Mouse (Mus musculus) midbrain, embryonic 10.5 days (tissue): ENCODE measurements around the gene Olfr1494. TPM values are rescaled to one million over a fixed set of nuclear protein-coding genes. Genes with fewer than 3 reads are reported as not detected.

Experiments
- DNase-seq: peaks from one replicate; pipeline ENCODE4 v3.0.0-alpha.2; 2017; ENCODE audit warnings: low spot score
- H3K27ac ChIP-seq: fragments of 300-500 bp; sonication (generic); replicated peaks from 2 replicates; pipeline ENCODE4 v1.5.1; 2016; ENCODE audit warnings: mild to moderate bottlenecking
- H3K27me3 ChIP-seq: fragments of 300-500 bp; sonication (generic); 2 replicates; pipeline ENCODE4 v1.6.1; 2016; ENCODE audit warnings: low read depth, mild to moderate bottlenecking; ENCODE audit not compliant: poor library complexity, severe bottlenecking
- H3K36me3 ChIP-seq: fragments of 300-500 bp; sonication (generic); 2 replicates; pipeline ENCODE4 v1.6.1; 2016; ENCODE audit warnings: mild to moderate bottlenecking, moderate library complexity
- H3K4me1 ChIP-seq: fragments of 300-500 bp; sonication (generic); 2 replicates; pipeline ENCODE4 v1.6.1; 2016
- H3K4me3 ChIP-seq: fragments of 300-500 bp; sonication (generic); 2 replicates; pipeline ENCODE4 v1.5.1; 2016; ENCODE audit warnings: mild to moderate bottlenecking, moderate library complexity
- H3K9me3 ChIP-seq: fragments of 300-500 bp; sonication (generic); replicated peaks from 2 replicates; pipeline ENCODE4 v1.6.1; 2016; ENCODE audit warnings: mild to moderate bottlenecking
- WGBS: fragments of 180-500 bp; shearing (Covaris S2); methylation state at CpG from one replicate; pipeline ENCODE4 v1.1.7; 2016; 5-methylcytosine and 5-hydroxymethylcytosine counted together
- polyA plus RNA-seq: library from polyadenylated mRNA; unstranded; fragments of >200 nt; fragmentation: Nextera tagmentation; extraction: Ambion mirVana; gene quantifications from 2 replicates; pipeline ENCODE4 v1.2.1, GENCODE M21; 2016

Gene Olfr1494
- not detected in 2 replicates for polyA plus RNA-seq

DNA sequence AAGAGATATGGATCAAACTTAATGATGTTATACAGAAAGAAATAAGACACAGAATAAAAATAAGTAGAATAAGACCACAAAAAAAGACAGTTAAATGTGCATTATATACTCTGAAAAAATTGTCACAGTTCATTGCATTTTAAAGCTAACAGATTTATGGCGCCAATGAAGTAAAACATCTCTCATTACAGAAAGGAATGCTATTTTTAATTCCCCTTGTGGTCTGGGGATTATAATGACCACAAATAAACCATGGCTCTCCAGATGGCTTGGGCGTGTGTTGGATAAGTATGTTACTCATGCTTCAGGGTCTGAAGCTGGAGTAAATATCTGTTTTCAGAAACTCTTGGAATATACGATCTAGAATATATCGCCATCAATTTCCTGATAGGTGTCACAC lies at the start of gene Olfr1494:
Gene Olfr1494, plus strand, starts transcription at position 301 of the 400 bp plus-strand sequence.
- H3K9me3 ChIP-seq = peaks cover 4% of the 10 kb centered on the region; the same call in 1 of the 2 replicates
- 95% methylated on average over 4 of the region's 4 CpGs for WGBS
- H3K4me3 ChIP-seq = no peak within 1 kb of the TSS
- DNase-seq = no peak
- no peaks in the 10 kb centered on the region for H3K4me1 ChIP-seq
- H3K27ac ChIP-seq = no peak within 1 kb of the TSS
- no peaks in the 10 kb centered on the region for H3K27me3 ChIP-seq
- H3K36me3 ChIP-seq = no peaks in the 10 kb centered on the region

DNA sequence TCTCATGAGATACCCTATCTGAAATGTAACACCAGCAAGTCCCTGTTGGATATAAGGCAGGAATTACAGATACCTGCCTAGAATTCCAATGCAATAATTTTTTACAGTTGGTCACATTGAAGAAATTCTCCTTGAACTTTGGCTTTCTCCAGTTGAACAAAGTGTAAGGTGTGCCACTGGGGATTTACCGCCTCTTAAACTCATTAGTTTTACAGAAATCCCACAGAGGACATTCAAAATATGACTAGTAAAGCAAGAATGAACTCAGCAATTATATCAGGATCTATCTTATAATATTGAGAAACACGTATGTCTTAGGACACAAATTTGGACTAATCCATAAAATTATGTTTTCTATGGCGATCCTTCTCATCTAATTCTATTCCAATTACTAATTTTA lies 42.6 kb upstream of the Olfr1494 start, which contains the start of gene Olfr1491:
Gene Olfr1491, plus strand, starts transcription at position 301 of the 400 bp plus-strand sequence.
- no peak for DNase-seq
- Histone ChIP-seq H3K27ac (no peak within 1 kb of the TSS), H3K4me3 (no peak within 1 kb of the TSS), H3K9me3 (0 out of 2 replicates have a peak, but pooled peaks cover 5% of the 10 kb centered on the region), H3K4me1 (no peaks in the 10 kb centered on the region), H3K36me3 (no peaks in the 10 kb centered on the region), H3K27me3 (no peaks in the 10 kb centered on the region)
- WGBS = 78% methylated on average over 3 of the region's 3 CpGs

DNA sequence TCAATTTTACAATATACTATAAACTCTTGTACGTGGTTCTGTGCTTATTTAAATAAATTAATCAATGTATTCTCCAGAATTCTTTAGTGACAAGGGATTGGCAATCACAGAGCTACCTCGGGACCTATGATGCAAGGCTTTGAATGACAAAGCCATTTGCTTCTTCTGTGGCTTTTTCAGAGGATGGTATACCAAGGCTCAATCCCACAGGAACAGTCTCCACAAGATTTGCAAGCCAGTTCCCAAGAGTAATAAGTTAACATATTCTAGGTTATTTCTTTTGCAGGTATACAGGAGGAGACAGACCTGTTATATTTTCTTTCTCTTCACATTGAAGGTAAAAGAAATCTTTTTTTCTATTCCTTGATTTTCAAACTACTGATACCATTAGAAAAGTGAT lies 16.6 kb upstream of the Olfr1494 start, which contains the start of gene Olfr1493-ps1:
Gene Olfr1493-ps1, plus strand, starts transcription at position 301 of the 400 bp plus-strand sequence.
- Histone ChIP-seq H3K4me3 (no peak within 1 kb of the TSS), H3K27me3 (no peaks in the 10 kb centered on the region), H3K36me3 (no peaks in the 10 kb centered on the region), H3K9me3 (peaks cover 10% of the 10 kb centered on the region), H3K27ac (no peak within 1 kb of the TSS), H3K4me1 (no peaks in the 10 kb centered on the region)
- WGBS = 60% methylated on average over 2 of the region's 2 CpGs
- DNase-seq = no peak

DNA sequence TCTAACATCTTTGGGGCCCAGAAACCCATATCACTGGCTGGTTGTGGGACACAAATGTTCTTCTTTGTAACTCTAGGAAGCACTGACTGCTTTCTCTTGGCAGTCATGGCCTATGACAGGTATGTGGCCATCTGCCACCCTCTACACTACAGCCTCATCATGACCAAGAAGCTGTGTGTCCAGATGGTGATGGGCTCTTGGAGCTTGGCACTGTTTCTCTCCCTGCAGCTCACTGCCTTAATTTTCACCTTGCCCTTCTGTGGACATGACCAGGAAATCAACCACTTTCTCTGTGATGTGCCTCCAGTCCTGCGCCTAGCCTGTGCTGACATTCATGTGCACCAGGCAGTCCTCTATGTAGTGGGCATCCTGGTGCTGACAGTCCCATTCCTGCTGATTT lies 9.8 kb downstream of the Olfr1494 start:
- H3K27ac ChIP-seq = no peak overlapping the region
- no peak for DNase-seq
- 93% methylated on average over 1 of the region's 1 CpGs for WGBS

DNA sequence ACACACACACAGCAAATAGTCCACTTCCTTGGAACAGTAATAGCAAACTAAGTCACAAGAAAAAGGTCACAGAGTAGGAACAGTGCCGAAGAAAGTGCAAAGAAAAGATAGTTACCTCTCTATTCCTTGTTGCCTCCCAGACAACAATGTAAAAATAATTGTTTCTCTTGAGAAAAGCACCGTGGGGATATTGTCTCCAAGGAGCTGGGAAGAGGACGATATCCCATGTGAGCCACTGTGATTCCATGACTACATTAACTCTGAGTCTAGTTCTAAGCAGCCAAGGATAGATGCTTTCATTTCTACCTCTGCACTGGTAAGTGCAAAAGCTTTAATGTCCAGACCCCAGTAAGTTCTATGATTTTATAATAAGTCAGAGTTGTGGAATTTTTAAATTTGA lies 24.8 kb downstream of the Olfr1494 start, which contains the start of gene Olfr1495:
Gene Olfr1495, plus strand, starts transcription at position 301 of the 400 bp plus-strand sequence.
- Histone ChIP-seq H3K27me3 (no peaks in the 10 kb centered on the region), H3K4me1 (no peaks in the 10 kb centered on the region), H3K27ac (no peak within 1 kb of the TSS), H3K4me3 (no peak within 1 kb of the TSS), H3K36me3 (no peaks in the 10 kb centered on the region), H3K9me3 (peaks cover 2% of the 10 kb centered on the region; the same call in 1 of the 2 replicates)
- WGBS = 86% methylated on average over 3 of the region's 3 CpGs
- DNase-seq = no peak

More for the DNA sequence above, 9.8 kb downstream of the Olfr1494 start:
- Histone ChIP-seq H3K36me3 (no peaks in the 10 kb centered on the region), H3K27me3 (no peaks in the 10 kb centered on the region), H3K4me3 (no peak overlapping the region), H3K9me3 (no peaks in the 10 kb centered on the region), H3K4me1 (no peaks in the 10 kb centered on the region)

DNA sequence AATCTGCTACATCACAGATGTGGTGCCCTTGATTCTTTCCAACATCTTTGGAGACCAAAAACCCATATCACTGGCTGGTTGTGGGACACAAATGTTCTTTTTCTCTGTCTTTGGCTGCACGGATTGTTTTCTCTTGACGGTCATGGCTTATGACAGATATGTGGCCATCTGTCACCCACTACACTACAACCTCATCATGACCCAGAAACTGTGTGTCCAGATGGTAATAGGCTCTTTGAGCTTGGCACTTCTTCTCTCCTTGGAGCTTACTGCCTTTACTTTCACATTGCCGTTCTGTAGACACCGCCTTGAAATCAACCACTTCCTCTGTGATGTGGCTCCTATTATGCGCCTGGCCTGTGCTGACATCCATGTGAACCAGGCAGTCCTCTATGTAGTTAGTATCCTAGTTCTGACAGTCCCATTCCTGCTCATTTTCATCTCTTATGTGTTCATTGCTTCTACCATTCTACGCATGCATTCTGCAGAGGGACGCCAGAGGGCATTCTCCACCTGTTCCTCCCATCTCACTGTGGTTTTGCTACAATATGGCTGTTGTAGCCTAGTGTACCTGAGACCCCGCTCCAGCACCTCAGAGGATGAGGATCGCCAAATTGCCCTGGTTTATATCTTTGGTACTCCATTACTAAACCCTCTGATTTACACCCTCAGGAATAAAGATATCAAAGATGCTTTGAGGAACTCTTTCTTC lies 29.2 kb downstream of the Olfr1494 start:
- Histone ChIP-seq H3K4me1 (no peaks in the 10 kb centered on the region), H3K9me3 (peaks cover 2% of the 10 kb centered on the region; the same call in 1 of the 2 replicates), H3K27me3 (no peaks in the 10 kb centered on the region), H3K4me3 (no peak overlapping the region), H3K36me3 (no peaks in the 10 kb centered on the region), H3K27ac (no peak overlapping the region)
- 95% methylated on average over 9 of the region's 9 CpGs for WGBS
- no peak for DNase-seq

DNA sequence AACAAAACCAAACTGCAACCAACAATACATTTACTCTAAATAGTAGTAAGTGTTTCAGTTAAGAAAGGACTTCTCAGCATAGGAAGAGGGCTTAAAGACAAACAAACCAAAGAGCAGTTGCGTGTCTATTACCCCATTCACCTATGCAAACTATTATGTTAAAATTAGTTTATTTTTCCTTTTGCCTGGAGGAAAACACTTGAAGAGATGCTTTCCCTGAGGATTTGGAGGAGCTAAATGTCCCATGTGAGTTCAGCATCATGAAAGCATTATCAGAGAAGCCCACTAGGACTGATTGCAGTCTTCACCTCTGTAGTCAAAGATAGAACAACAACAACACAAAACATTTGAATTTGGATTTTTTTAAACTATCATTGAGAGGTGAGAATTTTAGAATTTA lies 38.0 kb downstream of the Olfr1494 start, which contains the start of gene Olfr1496:
Gene Olfr1496, plus strand, starts transcription at position 301 of the 400 bp plus-strand sequence.
- Histone ChIP-seq H3K9me3 (no peaks in the 10 kb centered on the region), H3K4me1 (no peaks in the 10 kb centered on the region), H3K4me3 (no peak within 1 kb of the TSS), H3K27ac (no peak within 1 kb of the TSS), H3K36me3 (no peaks in the 10 kb centered on the region), H3K27me3 (no peaks in the 10 kb centered on the region)
- no peak for DNase-seq
- 86% methylated on average over 1 of the region's 1 CpGs for WGBS

DNA sequence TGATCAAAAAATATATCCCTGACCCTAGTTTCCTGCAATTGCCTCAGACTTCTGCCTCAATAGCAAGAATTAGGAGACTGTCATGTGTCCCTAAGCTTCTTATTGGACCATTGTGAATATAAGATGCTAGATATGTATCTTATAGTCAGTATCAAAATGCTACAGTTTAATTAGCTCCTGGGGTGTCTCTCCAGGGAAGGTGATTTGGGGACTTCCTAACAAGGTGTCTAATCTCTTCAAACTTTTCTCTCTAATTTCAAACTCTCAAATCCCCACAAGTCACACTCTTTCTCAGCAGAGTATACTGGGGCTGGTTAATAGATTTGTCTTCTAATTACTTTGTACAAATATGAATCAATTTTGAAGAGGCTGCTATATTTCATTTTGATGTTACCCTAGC lies 58.6 kb downstream of the Olfr1494 start, which contains the start of gene Olfr1497:
Gene Olfr1497, minus strand, starts transcription at position 101 of the 400 bp plus-strand sequence.
- no peak within 1 kb of the TSS for H3K27ac ChIP-seq
- no peak within 1 kb of the TSS for H3K4me3 ChIP-seq
- no peaks in the 10 kb centered on the region for H3K4me1 ChIP-seq
- no peaks in the 10 kb centered on the region for H3K9me3 ChIP-seq
- no peaks in the 10 kb centered on the region for H3K27me3 ChIP-seq
- no peaks in the 10 kb centered on the region for H3K36me3 ChIP-seq
- DNase-seq = no peak

Other genes starting within 250 kb of the Olfr1494 start
- gene Olfr1477, start 239.2 kb upstream of the Olfr1494 start, polyA plus RNA-seq = not detected in 2 replicates
- not detected in 2 replicates for gene Olfr1480, start 211.8 kb upstream of the Olfr1494 start, polyA plus RNA-seq
- gene Olfr1484, start 156.2 kb upstream of the Olfr1494 start, polyA plus RNA-seq = not detected in 2 replicates
- gene Olfr1487, start 122.4 kb upstream of the Olfr1494 start, polyA plus RNA-seq = not detected in 2 replicates
- gene Olfr1489, start 108.1 kb upstream of the Olfr1494 start, polyA plus RNA-seq = not detected in 2 replicates
- gene Olfr1490, start 88.6 kb upstream of the Olfr1494 start, polyA plus RNA-seq = not detected in 2 replicates
- gene Olfr1491, start 42.5 kb upstream of the Olfr1494 start, polyA plus RNA-seq = not detected in 2 replicates
- gene Olfr1493-ps1, start 16.4 kb upstream of the Olfr1494 start, polyA plus RNA-seq = not detected in 2 replicates
- not detected in 2 replicates for gene Olfr1495, start 24.9 kb downstream of the Olfr1494 start, polyA plus RNA-seq
- gene Olfr1496, start 38.1 kb downstream of the Olfr1494 start, polyA plus RNA-seq = not detected in 2 replicates
- gene Olfr1497, start 58.5 kb downstream of the Olfr1494 start, polyA plus RNA-seq = not detected in 2 replicates
- not detected in 2 replicates for gene Olfr1499, start 79.7 kb downstream of the Olfr1494 start, polyA plus RNA-seq
- gene Olfr1500, start 90.8 kb downstream of the Olfr1494 start, polyA plus RNA-seq = not detected in 2 replicates
- not detected in 2 replicates for gene Olfr1501, start 111.0 kb downstream of the Olfr1494 start, polyA plus RNA-seq
- not detected in 2 replicates for gene Olfr1502, start 122.1 kb downstream of the Olfr1494 start, polyA plus RNA-seq
- not detected in 2 replicates for gene Olfr1504, start 158.2 kb downstream of the Olfr1494 start, polyA plus RNA-seq
- gene Olfr1505, start 173.8 kb downstream of the Olfr1494 start, polyA plus RNA-seq = not detected in 2 replicates